Mouse (Mus musculus): Measurements from ENCODE around the gene Fgf11.
A peak's percentile ranks its signal among the peaks of the same experiment; 100 is the strongest.

Gene Fgf11

DNA sequence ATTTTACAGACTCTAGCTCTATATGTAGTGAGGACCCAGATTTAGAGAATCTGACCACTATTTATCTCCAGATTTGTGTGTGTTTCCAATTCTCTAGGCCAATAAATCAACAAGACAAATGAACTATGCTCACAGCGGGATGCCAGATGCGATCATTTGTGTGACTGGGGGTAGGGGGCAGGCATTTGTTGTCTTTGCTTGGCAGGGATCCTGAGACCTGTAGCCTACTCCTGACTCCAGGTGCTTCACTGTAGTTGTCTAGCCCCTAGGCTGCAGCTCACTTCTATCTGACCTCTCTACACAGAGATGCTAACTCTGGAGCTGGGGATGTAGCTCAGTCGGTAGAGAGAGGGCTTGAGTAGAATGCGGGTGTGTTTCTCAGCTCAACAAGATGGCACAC lies 19.8 kb downstream of the Fgf11 start:
- DNase-seq (ENCODE audit: low spot score): no peak

DNA sequence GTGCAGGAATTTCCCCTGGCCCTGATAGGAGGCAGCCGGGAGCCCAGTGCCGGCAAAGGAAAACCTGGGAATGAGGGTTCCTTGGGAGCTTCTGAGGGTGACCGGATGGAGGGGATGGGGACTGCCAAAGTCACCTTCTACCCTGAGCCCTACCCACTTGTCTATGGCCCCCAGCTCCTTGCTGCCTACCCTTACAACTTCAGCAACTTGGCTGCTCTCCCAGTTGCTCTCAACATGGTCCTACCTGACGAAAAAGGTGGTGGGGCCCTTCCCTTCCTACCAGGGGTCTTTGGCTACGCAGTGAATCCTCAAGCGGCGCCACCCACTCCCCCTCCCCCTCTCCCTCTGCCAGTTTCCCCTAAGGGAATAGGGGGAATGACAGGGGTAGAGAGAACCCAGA lies 22.7 kb downstream of the Fgf11 start:
- DNase-seq (ENCODE audit: low spot score): no peak

DNA sequence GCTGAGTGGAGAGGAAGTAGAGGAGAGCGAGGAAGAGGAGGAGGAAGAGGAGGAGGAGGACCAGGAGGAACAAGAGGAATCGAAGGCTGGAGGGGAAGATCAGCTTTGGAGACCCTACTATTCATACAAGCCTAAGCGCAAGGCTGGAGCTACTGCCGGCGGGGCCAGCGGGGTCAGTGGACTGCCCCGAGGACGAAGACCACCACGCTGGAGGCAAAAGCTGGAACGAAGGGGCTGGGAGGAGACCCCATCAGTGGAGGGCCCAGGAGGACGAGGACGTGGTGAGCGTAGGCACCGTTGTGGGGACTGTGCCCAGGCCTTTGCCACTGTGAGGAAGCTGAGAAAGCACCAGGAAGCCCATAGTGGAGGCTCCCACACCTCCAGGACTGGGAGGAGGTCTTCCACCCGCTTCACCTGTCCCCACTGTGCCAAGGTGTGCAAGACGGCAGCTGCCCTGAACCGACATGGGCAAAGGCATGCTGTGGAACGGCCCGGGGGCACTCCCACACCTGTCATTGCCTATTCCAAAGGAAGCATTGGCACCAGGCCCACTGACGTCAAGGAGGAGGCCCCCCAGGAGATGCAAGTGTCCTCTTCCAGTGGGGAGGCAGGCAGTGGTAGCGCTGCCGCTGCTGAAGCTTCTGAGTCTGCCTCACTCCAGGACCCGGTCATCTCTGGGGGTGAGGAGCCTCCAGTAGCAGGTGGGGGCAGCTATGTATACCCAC lies 23.2 kb downstream of the Fgf11 start:
- no peak for DNase-seq (ENCODE audit: low spot score)

DNA sequence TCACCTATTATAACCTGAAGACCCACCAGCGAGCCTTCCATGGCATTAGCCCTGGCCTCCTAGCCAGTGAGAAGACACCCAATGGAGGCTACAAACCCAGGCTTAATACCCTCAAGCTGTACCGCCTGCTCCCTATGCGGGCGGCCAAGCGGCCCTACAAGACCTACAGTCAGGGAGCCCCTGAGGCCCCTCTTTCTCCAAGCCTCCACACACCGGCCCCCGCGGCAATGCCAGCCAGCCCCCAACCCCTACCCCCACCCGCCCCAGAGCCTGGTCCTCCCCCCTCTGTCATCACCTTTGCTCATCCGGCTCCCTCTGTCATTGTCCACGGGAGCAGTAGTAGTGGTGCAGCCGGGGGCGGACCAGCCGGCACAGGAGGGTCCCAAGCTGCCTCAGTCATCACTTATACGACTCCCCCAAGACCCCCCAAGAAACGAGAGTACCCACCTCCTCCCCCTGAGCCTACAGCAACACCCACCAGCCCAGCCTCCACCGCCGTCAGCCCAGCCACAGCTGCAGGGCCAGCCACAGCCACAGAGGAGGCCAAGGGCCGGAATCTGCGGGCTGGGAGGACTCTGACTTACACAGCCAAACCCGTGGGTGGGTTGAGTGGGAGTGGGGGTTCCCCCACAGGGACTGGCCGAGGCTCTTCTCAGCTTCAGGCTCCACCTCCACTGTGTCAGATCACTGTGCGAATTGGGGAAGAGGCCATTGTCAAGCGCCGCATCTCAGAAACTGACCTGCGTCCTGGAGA lies 24.0 kb downstream of the Fgf11 start:
- DNase-seq (ENCODE audit: low spot score): no peak

DNA sequence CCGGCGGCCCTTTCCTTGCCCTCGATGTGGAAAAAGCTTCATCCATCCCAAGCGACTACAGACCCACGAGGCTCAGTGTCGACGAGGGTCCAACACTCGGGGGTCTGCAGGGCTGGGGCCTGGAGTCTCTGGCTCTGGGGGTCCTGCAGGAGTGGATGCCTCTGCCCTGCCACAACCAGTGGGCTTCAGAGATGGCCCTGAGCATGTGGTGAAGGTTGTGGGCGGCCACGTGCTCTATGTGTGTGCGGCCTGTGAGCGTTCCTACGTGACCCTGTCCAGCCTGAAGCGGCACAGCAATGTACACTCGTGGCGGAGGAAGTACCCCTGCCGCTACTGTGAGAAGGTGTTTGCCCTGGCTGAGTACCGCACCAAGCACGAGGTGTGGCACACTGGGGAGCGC lies 25.2 kb downstream of the Fgf11 start:
- no peak for DNase-seq (ENCODE audit: low spot score)

DNA sequence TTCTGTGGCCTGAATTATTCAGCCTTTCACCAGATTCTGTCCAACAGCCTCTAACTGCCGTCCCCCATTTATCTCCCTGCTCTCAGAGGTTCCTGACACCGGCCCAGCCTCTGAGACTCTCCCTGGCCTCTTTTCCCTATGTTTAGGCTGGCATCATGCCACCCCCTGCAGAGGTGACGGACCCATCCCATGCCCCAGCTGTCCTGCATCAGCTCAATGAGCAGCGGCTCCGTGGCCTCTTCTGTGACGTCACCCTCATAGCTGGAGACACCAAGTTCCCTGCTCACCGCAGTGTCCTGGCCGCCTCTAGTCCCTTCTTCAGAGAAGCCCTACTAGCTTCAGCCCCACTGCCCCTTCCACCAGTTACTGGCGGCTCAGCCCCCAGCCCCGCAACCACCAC lies 25.9 kb downstream of the Fgf11 start:
- no peak for DNase-seq (ENCODE audit: low spot score)

DNA sequence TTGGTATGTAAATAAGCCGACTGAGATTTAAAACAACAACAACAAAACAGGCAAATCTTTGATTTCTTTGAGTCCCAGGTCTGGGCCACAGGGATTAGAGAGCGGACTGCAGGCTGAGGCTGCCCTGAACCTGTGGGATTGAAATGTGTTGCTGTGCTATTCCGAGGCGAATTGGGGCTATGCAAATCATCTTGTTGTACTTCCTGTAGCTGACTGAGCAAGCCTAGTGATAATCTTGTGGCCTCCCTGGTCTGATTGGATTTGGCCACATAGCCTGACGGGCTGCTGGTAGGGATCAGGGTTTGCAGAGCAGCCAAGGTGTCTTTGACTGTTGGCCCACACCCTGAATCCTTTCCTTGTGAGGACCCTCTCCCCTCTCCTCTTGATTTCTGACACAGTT lies 26.7 kb downstream of the Fgf11 start:
- no peak for DNase-seq (ENCODE audit: low spot score)

DNA sequence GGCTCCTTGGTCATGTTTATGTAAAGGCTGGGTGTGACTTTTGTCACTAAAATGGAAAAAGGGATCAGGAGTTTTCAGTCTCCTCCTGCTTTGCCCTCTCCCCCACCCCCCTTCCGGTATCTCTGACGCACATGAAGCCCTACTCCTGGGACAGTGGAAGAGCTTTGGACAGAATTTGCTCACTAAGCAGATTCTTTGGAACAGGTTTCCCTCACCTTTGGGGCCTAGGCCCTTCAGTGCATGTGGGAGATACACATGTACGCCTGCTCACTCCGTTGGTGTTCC lies 34.1 kb downstream of the Fgf11 start:
- DNase-seq (ENCODE audit: low spot score): no peak

DNA sequence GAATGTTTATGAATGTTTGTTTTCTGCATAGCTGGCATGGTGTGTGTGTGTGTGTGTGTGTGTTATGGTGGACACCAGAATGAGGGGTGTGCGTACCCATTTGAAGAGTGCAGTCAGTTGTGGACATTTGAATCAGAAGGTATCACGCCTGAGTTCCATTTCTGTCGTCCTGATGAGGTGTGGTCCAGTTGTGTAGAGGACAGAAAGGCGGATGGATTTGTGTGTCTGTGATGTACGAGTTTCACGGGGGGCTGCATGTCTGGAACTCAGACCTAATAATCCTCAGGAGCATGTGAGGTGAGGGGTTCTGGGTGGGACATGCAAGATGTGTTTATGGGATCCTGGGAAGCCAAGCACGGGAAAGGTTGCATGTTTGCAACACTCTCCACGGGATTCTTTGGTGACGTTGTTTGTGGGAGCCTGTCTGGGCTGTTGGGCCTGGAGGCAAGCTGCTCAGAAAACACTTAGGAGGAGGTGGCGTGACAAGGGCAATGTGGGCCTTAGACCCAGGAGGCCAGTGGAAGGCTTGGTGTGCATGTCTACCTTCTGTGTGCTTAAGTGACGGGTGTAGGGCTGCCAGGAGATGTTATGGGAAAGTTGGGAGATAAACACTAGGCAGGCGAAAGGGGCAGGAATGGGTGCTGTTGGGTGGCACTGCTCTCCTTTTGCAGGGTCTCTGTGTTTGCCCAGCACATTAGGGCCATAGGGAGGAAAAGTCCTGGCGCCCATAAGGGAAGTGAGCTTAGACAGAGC lies 34.6 kb downstream of the Fgf11 start:
- no peak for DNase-seq (ENCODE audit: low spot score)

DNA sequence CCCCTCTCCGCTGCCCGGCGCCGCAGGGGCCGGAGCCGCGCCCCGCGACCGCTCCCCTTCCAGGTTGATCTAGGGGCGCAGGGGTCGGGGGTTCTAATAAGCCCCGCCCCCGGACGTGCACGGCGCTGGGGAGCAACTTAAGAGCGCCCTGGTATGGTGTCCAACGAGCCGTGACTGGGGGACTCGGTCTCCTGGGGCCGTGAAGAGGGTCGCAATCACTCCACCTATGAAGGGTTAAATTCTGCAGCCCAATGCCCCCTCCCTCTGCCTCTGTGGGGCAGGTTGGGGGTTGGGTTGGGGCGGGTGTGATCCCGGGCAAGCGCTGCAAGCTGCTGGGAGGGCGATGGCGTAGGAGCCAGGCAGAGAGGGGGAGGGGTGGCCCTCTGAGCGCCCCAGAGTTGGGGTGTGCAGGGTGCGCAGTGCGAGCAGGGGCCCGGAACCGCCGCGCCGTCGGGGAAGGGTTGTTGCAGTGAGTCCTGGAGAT lies 35.5 kb downstream of the Fgf11 start:
- DNase-seq (ENCODE audit: low spot score): peak; percentile 70

DNA sequence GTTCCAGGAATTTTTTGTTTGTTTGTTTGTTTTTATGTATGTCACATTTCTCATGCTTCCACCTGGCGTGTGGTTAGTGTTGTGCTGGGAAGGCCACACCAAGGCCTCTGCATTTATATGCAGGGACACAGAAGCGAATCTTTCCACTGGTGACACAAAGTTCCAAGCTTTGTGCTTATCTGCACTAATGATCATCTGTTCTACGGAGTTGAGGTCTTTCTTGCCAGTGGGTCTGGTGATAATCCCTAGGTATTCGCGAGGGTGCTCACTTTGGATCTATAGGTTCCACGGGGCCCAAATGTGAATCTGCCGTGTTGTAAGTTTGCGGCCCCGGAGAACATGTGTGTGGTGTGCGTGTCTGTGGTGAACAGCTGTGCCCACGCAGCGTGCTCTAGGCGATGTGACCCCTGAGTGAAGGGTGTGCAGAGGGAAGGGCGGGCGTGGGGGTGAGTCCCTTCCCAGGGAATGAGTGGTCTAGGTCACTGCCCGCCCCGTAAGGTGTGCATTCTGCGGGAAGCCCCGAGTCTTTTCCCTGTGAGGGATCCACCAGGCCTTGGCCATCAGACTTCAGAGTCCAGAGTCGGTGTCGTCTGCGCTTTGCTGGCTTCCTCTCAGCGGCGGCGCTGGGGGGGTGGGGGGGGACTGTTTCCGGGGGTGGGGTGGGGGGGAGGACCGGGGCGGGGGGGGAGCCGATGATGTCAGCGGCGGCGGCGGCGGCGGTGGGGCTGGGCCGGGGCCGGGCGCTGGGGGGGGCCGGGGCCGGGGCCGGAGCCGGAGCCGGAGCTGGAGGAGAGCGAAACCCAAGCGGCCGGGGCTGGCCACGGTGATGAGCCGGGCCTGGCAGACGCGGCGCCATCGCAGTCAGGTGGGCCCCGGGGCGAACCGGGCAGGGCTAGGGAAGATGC lies 36.2 kb downstream of the Fgf11 start, which contains the start of gene Zbtb4:
Gene Zbtb4 (plus strand): TSS at position 692 of the 905 bp plus-strand sequence.
- DNase-seq (ENCODE audit: low spot score): no peak

DNA sequence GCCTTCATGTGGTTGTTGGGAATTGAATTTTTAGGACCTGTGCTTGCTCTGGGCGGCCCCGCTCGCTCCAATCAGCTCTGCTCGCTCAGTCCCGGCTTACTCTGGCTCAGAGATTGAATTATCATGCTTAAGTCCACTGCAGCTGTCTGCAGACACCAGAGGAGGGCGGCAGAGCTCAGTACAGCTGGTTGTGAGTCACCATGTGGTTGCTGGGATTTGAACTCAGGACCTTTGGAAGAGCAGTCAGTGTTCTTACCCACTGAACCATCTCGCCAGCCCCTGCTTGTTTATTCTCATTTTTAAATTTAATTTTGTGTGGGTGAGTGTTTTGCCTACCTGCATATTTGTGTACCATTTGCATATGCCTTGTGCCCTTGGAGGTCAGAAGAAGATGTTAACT lies 38.1 kb downstream of the Fgf11 start:
- DNase-seq (ENCODE audit: low spot score): no peak

DNA sequence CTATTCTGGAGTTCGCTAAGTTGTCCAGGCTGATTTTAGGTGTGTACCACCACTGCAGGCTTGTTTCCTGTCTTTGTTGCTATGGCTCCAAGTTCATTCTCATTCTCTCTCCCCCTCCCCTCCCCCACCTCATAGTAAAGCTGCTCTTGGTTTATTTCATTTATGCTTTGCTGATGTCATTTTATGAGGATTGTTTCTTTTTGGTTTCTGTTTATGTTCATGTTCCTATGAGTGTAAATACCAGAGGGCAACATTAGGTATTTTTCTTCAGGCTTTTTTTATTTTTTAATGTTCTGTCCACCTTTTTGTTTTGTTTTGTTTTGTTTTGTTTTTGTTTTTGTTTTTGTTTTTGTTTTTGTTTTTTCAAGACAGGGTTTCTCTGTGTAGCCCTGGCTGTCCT lies 39.8 kb downstream of the Fgf11 start, which contains the start of gene Slc35g3:
Gene Slc35g3 (minus strand): TSS at position 101 of the 400 bp plus-strand sequence.
- no peak for DNase-seq (ENCODE audit: low spot score)

DNA sequence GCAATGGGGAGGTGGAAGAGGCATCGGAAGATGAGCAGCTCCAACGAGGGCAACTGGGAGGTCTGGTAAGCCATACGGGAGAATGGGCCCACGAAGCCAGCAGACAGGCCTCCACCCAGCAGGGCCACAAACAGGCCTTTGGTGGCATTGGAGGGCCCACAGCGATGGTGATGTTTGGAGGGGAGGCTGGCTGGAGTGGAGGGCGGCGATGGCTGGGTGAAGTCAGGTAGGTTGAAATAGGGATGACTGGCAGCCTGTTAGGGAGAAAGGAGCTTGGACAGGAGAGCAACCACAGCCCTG lies 40.8 kb downstream of the Fgf11 start:
- DNase-seq (ENCODE audit: low spot score): no peak

DNA sequence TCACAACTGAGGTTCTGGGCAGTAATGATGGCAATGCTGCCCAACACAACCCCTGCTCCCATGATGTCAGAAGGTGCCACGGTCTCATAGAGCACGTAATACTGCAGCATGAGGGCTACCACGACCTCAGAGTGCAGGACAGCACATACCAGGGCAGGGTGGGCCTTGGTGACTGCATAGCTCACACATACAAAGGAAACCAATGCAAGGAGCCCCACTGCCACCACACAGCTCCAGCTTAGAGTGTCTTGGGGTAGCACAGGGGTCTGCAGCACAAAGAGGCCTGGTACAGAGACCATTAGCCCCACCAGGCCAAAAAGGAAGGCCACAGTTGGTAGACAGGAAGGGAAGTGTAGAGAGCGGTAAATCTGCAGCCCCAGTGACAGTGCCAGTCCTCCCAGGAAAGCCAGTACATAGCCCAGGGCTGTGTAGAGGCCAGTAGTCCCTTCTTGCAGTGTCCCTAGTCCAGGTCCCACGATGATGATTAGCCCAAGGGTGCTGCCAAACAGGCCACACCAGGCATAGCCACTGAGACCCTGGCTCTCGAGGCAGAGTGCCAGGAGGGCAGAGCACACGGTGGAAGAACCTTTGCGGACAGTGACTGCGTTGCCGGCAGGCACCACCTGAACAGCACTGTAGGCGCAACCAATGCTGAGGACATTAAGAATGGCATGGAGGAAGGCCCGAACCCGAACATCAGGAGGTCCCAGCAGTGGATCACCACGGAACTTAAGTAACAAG lies 41.3 kb downstream of the Fgf11 start:
- DNase-seq (ENCODE audit: low spot score): no peak

DNA sequence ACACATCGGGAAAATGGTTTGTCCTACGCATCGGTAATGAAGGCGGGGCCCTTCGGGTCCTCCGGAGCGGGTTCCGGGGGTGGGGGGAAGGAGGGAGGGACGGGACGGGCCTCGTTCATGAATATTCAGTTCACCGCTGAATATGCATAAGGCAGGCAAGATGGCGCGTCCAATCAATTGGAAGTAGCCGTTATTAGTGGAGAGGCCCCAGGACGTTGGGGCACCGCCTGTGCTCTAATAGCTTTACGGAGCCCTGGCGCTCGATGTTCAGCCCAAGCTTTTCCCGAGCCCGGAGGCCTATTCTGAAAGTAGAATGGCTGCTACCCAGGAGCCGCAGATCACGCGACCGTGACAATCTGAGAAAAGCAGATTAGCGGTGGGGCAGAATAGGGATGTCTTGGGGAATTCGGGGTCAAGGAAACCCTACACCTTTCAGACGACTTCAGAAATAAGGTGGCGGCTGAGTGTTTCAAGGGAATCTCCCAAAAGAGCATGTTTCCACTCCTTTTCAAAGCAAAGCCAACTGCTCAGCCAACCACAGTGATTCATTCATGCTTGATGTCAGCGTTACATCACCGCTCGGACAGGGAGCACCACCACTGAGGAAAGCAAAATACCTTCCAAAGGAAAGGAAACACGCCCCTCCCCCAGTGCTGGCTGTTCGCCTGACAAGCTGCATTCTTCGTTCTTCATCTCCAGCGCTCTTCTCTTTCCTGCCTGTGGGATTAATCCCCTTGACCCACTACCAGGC lies 42.5 kb downstream of the Fgf11 start:
- peak; percentile 90 for DNase-seq (ENCODE audit: low spot score)

DNA sequence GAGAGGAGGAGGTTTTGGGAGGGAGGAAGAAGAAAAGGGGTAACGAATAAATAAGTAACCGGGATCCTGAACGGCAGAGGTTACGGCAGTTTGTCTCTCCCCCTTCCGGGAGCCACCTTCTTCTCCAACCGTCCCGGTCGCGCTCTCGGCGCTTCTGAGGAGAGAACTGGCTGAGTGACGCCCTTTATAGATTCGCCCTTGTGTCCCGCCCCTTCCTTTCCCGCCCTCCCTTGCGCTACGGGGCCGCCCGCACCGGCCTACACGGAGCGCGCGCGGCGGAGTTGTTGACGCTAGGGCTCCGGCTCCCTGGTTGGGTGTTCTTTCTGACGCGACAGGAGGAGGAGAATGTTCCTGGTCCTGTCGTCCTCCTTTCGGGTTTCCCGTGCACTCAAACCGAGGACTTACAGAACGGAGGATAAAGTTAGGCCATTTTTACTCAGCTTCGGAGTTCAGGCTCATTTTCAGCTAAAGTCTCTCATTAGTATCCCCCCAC lies 43.1 kb downstream of the Fgf11 start, which contains the start of gene Polr2a:
Gene Polr2a (minus strand): TSS at position 160 of the 493 bp plus-strand sequence.
- peak; percentile 98 for DNase-seq (ENCODE audit: low spot score)

DNA sequence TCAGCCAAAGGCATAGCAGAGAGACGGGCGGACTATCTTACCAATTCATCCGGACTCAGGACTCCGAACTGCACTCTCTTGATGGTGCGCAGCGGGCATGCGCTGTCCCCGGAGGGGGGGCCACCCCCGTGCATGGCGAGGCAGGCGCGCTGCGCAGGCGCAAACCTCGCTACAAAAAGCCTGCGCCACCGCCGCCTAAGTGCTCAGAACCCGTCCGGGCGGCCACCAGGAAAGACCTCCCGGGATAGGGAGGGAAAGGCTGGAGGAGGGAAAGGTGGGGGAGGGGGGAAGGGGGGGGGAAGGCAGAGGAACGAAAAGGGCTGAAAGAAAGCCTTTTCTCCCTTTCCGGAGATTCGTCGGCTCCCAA lies 43.6 kb downstream of the Fgf11 start:
- peak; percentile 97 for DNase-seq (ENCODE audit: low spot score)

DNA sequence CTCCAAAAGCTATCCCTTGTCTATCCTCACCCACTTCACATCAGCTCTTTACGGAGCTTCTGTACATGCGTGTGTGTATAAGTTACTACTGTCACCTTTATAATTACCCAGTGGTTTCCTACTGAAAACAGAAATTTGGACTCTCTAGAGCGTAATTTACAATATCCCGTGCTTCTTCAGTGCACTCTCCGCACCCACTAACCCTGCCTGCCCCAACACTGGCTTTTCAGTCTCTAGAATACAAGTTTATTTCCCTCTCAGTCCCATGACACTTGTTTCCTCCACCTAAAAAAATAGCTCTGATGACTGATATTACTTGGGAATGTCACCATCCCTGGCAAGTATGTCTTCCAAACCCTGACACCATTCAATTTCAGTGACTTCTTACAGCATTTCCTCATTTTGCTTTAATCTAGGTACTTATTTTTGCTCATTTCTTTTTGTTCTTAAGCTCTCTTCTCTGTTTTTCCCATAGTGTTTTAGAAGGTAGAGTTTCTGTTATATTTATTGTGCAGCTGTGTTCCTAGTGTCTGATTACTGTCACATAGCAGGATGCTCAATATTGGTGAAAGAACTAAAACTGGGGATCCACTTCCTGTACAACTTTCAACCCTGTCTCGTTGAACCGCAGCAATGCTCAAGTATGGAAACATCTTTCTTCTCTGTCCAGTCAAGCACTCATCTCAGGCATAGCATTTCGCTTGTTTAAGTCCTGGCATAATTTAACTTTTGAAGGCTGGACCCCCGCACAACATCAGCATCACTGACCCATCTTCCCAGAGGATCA lies 44.2 kb downstream of the Fgf11 start:
- DNase-seq (ENCODE audit: low spot score): no peak

DNA sequence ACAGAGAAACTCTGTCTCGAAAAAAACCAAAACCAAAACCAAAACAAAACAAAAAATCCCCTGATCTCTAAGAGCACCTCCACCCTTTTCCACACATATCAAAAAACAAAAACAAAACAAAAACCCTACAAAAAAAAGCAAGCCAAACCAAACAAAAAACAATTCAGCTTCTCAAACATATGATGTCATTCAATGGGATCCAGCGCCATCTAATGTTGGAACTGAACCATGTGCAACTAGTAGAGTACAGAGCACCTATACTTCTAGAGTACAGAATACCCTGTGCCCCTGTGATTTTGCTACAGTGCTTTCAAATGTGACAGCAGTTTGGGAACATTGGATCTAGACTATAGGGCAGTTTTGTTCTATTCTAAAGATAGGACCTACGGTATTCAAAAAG lies 47.0 kb downstream of the Fgf11 start:
- no peak for DNase-seq (ENCODE audit: low spot score)
